Mouse (Mus musculus) T-cell, adult 66 days (primary cell): ENCODE results near the gene Zfp970. TPM values are rescaled to one million over a fixed set of nuclear protein-coding genes. Genes with fewer than 3 reads are reported as not detected.

Experiments used
- total RNA-seq, 2 experiments: library from RNA; stranded (reverse); gene quantifications; 3 replicates in 1 of 2; 4 replicates in 1 of 2; pipeline ENCODE4 v1.2.4; 2023

Zfp970 gene
- 10 to 100 TPM in 1 of 2 experiments, 1 to 10 TPM in 1; 5.9 to 10.2 TPM for total RNA-seq

GRCm38 (mm10) chr2:177464676-177465075 lies at the start of gene Zfp970:
Gene Zfp970 (plus strand): TSS chr2:177464733.

GRCm38 (mm10) chr2:177498067-177498466 lies 33.5 kb downstream of the Zfp970 start, which contains the start of gene Gm14403:
Gene Gm14403 (plus strand): TSS chr2:177498215.

Other genes with a start within 250 kb of the Zfp970 start
- gene Gm14409, start 197.7 kb upstream of the Zfp970 start, total RNA-seq: not detected
- not detected for gene Gm14412, start 140.4 kb upstream of the Zfp970 start, total RNA-seq
- gene Gm14418, start 66.4 kb upstream of the Zfp970 start, total RNA-seq: 1 to 10 TPM in 1 of 2 experiments, under 1 TPM in 1; 0.89 to 2.2 TPM
- gene Gm14403, start 33.5 kb downstream of the Zfp970 start, total RNA-seq: 1 to 10 TPM; 3.4 to 9.1 TPM
- gene Gm14406, start 113.5 kb downstream of the Zfp970 start, total RNA-seq: not detected